Mouse (Mus musculus) stomach, embryonic 14.5 days (tissue): ENCODE data around the gene Spp2. TPM values are rescaled to one million over a fixed set of nuclear protein-coding genes. Genes with fewer than 3 reads are reported as not detected.

Source experiments
- ATAC-seq: fragments of 200-750 bp; cut with Nextera tagmentation; 2 replicates; pipeline ENCODE4 v1.8.0; 2017; ENCODE audit warnings: low read depth, moderate TSS enrichment; ENCODE audit not compliant: insufficient number of reproducible peaks, insufficient read depth, low FRiP score
- H3K27ac ChIP-seq: fragments of 300-500 bp; sonication (generic); 2 replicates; pipeline ENCODE4 v1.5.1; 2014; ENCODE audit warnings: mild to moderate bottlenecking, low read length, moderate library complexity, mixed read lengths
- H3K27me3 ChIP-seq: fragments of 300-500 bp; sonication (generic); 2 replicates; pipeline ENCODE4 v1.6.1; 2014; ENCODE audit warnings: low read length, control low read depth, mixed read lengths; ENCODE audit not compliant: control insufficient read depth, insufficient read depth
- H3K36me3 ChIP-seq: fragments of 300-500 bp; sonication (generic); 2 replicates; pipeline ENCODE4 v1.6.1; 2014; ENCODE audit warnings: mild to moderate bottlenecking, control low read depth, low read length, moderate library complexity, mixed read lengths; ENCODE audit not compliant: control insufficient read depth, insufficient read depth
- H3K4me1 ChIP-seq: fragments of 300-500 bp; sonication (generic); 2 replicates; pipeline ENCODE4 v1.6.1; 2014; ENCODE audit warnings: low read length, control low read depth, mixed read lengths; ENCODE audit not compliant: control insufficient read depth, insufficient read depth
- H3K4me2 ChIP-seq: fragments of 300-500 bp; sonication (generic); replicated peaks from 2 replicates; pipeline ENCODE4 v1.6.1; 2014; ENCODE audit warnings: low read depth, low read length, control low read depth
- H3K4me3 ChIP-seq: fragments of 300-500 bp; sonication (generic); 2 replicates; pipeline ENCODE4 v1.5.1; 2014; ENCODE audit warnings: low read depth, low read length, control low read depth
- H3K9ac ChIP-seq: fragments of 300-500 bp; sonication (generic); replicated peaks from 2 replicates; pipeline ENCODE4 v1.6.1; 2014; ENCODE audit warnings: low read depth, mild to moderate bottlenecking, control low read depth, low read length, moderate library complexity, mixed read lengths
- H3K9me3 ChIP-seq: fragments of 300-500 bp; sonication (generic); 2 replicates; pipeline ENCODE4 v1.6.1; 2016; ENCODE audit warnings: low read depth, low read length, control low read depth; ENCODE audit not compliant: control insufficient read depth
- WGBS: fragments of 180-500 bp; shearing (Covaris S2); extraction: QIAGEN DNeasy Blood & Tissue Kit; methylation state at CpG from one replicate; pipeline ENCODE4 v1.1.7; 2014; 5-methylcytosine and 5-hydroxymethylcytosine counted together
- polyA plus RNA-seq: library from polyadenylated mRNA; unstranded; fragments of >200 nt; fragmentation: Nextera tagmentation; extraction: Ambion mirVana; gene quantifications from 2 replicates; pipeline ENCODE4 v1.2.1, GENCODE M21; 2014

Spp2 gene
- polyA plus RNA-seq, 1 experiment from 2014 or later, result 0.38 TPM

DNA sequence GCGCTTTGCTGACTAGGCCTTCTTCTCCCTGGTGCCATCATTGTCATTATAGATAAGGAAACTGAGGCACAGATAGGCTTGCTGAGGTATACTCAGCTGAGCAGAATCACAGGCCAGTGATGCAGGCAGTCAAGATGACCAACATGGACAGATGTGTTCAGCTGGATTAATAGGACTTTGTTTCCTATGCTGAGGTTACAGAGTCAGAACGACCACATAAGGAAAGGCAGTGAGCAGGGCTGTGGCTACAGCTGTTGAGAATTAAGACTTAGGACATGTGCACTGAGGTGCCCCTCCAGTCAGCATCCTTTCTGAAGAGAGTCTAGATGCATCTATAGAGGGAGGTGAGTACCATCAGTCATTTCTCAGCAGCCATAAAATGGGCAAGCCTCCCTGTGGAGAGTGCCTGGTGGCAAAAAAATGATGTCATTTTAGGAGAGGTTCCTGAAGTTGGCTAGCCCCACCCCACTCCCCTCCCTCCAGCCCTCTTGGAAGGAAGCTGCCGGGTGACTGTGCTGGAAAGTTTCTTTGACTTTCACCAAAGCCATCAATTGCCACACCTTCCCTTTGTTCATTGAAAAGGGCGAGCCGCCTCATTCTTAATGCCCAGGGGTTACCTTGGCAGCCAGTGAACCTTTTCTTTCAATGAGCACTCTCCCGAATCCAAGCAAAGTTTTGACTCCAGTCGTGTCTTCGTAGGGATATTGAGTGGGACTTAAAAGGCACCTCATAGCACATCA is 59.7 kb downstream of the Spp2 start:
- H3K9ac ChIP-seq, result no peak overlapping the region
- WGBS, result 64% methylated on average over 8 of the region's 8 CpGs

GRCm38 (mm10) chr1:88467866-88468265 is 61.1 kb downstream of the Spp2 start:
- 80% methylated on average over 5 of the region's 5 CpGs for WGBS
- Histone ChIP-seq H3K9ac (no peak overlapping the region), H3K4me2 (no peak overlapping the region), H3K9me3 (no peaks in the 10 kb centered on the region), H3K36me3 (no peaks in the 10 kb centered on the region), H3K27ac (no peak overlapping the region), H3K27me3 (no peaks in the 10 kb centered on the region), H3K4me3 (no peak overlapping the region), H3K4me1 (0 out of 2 replicates have a peak, but pooled peaks cover 3% of the 10 kb centered on the region)
- ATAC-seq, result no peak

More for the DNA sequence above, 59.7 kb downstream of the Spp2 start:
- Histone ChIP-seq H3K4me3 (no peak overlapping the region), H3K9me3 (no peaks in the 10 kb centered on the region), H3K4me1 (peaks cover 8% of the 10 kb centered on the region; the same call in 1 of the 2 replicates), H3K4me2 (no peak overlapping the region), H3K27me3 (no peaks in the 10 kb centered on the region), H3K27ac (0 out of 2 replicates have a peak overlapping the region, but pooled peaks have one; percentile 39), H3K36me3 (no peaks in the 10 kb centered on the region)
- ATAC-seq, result 0 out of 2 replicates have a peak, but pooled peaks have one; percentile 47

GRCm38 (mm10) chr1:88468335-88468734 is 61.6 kb downstream of the Spp2 start:
- no peak overlapping the region for H3K4me2 ChIP-seq
- no peak overlapping the region for H3K9ac ChIP-seq
- no peaks in the 10 kb centered on the region for H3K27me3 ChIP-seq
- no peak overlapping the region for H3K4me3 ChIP-seq
- no peak overlapping the region for H3K27ac ChIP-seq
- ATAC-seq, result no peak
- WGBS, result 90% methylated on average over 2 of the region's 2 CpGs
- 0 out of 2 replicates have a peak, but pooled peaks cover 3% of the 10 kb centered on the region for H3K4me1 ChIP-seq
- H3K36me3 ChIP-seq, result no peaks in the 10 kb centered on the region
- no peaks in the 10 kb centered on the region for H3K9me3 ChIP-seq

GRCm38 (mm10) chr1:88469746-88470145 is 63.0 kb downstream of the Spp2 start:
- Histone ChIP-seq H3K4me3 (no peak overlapping the region), H3K27ac (no peak overlapping the region), H3K4me1 (peaks cover 5% of the 10 kb centered on the region; the same call in 1 of the 2 replicates), H3K36me3 (no peaks in the 10 kb centered on the region), H3K4me2 (no peak overlapping the region), H3K27me3 (no peaks in the 10 kb centered on the region), H3K9ac (no peak overlapping the region), H3K9me3 (no peaks in the 10 kb centered on the region)
- no peak for ATAC-seq
- WGBS, result 95% methylated on average over 4 of the region's 4 CpGs

DNA sequence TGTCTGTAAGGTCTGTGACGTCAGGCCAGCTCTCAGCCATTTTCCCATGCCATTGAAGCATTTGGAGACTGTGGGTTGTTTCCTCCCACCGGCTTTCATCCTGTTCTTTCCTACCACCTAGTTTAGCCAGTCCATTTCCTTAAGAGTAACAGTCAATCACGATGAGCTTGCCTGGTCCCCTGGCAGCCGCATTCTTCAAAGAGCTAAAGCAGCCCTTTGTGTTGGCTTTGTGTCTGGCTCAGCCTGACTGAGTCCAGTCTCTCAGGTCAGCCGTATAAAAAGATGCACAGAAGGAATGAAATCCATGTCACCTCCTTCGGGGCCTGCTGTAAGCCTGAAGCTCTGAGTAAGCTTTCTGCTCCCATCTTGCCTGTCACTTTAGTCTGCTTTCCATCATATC is 65.5 kb downstream of the Spp2 start:
- H3K36me3 ChIP-seq, result no peaks in the 10 kb centered on the region
- WGBS, result 54% methylated on average over 6 of the region's 6 CpGs
- no peak for ATAC-seq
- no peak overlapping the region for H3K9ac ChIP-seq
- no peak overlapping the region for H3K4me2 ChIP-seq
- H3K4me3 ChIP-seq, result no peak overlapping the region
- peaks cover 21% of the 10 kb centered on the region for H3K4me1 ChIP-seq
- H3K9me3 ChIP-seq, result no peaks in the 10 kb centered on the region
- H3K27me3 ChIP-seq, result no peaks in the 10 kb centered on the region
- H3K27ac ChIP-seq, result no peak overlapping the region

DNA sequence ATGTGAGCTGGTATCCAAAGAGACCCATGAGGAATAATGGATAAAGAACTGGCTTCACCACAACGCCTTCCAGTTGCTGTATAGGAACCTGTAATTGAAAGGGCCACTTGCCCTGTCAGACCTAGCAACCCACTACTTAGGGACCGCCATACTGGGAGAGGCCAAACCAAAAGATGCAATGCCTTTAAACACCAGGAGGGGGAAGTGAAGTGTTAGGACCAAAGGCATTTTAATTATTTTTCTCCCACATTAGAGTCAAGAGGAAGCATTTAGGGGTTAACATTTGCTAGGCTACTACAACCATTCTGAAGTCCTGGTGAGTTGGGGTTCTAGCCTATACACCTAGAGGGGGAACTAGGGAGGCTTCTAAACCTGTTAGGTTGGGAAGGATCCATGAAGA is 67.1 kb downstream of the Spp2 start:
- ATAC-seq, result no peak
- Histone ChIP-seq H3K4me2 (no peak overlapping the region), H3K36me3 (no peaks in the 10 kb centered on the region), H3K9me3 (no peaks in the 10 kb centered on the region), H3K27ac (peak overlapping the region; percentile 40), H3K27me3 (no peaks in the 10 kb centered on the region), H3K4me1 (peaks cover 21% of the 10 kb centered on the region), H3K4me3 (no peak overlapping the region), H3K9ac (no peak overlapping the region)
- 73% methylated on average over 2 of the region's 2 CpGs for WGBS

DNA sequence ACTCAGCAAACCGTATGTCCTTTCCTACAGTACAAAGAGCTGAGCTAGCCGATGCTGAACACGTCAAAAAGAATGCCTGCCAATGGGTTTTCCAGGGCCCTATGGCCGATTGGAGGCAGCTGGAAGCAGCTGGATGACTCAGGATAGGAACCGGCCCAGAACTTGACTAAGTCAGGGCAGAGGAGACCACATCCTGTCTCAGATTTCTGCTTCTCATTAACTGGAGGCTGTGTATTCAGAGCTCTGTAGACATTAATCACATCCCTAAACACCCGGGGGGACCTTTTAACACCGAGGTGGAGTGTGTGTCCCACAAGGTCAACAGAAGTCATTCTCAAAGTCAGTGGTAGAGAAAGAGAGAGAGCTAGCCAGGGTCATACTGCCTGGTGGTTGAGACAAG is 67.8 kb downstream of the Spp2 start:
- no peak overlapping the region for H3K4me3 ChIP-seq
- H3K4me1 ChIP-seq, result peaks cover 21% of the 10 kb centered on the region
- no peaks in the 10 kb centered on the region for H3K9me3 ChIP-seq
- peak overlapping the region; percentile 53 for H3K27ac ChIP-seq
- WGBS, result 18% methylated on average over 7 of the region's 7 CpGs
- no peak overlapping the region for H3K9ac ChIP-seq
- H3K36me3 ChIP-seq, result no peaks in the 10 kb centered on the region
- ATAC-seq, result peak; percentile 73; the same call in 1 of the 2 replicates
- no peak overlapping the region for H3K4me2 ChIP-seq
- no peaks in the 10 kb centered on the region for H3K27me3 ChIP-seq

- Histone ChIP-seq H3K4me1 (peaks cover 18% of the 10 kb centered on the region), H3K4me2 (no peak overlapping the region), H3K9ac (no peak overlapping the region), H3K36me3 (no peaks in the 10 kb centered on the region), H3K27me3 (no peaks in the 10 kb centered on the region), H3K4me3 (no peak overlapping the region), H3K9me3 (no peaks in the 10 kb centered on the region), H3K27ac (peak overlapping the region; percentile 53; the same call in 1 of the 2 replicates)
- ATAC-seq, result peak; percentile 68; the same call in 1 of the 2 replicates
- 2% methylated on average over 8 of the region's 8 CpGs for WGBS
These were observed 68.8 kb downstream of the Spp2 start for GRCm38 (mm10) chr1:88475502-88475953.
